Mouse (Mus musculus) heart, embryonic 14.5 days (tissue): ENCODE data around the gene Serpinb9b. TPM values are rescaled to one million over a fixed set of nuclear protein-coding genes. Genes with fewer than 3 reads are reported as not detected.
"Not testable (repeated sequence)": the region's sequence is repeated elsewhere in the genome, so short reads cannot be mapped to it uniquely, and the experiment has no call there.

Experiments used
- ATAC-seq: fragments of 200-750 bp; cut with Nextera tagmentation; 2 replicates; pipeline ENCODE4 v1.8.0; 2017; ENCODE audit warnings: low read depth, moderate TSS enrichment; ENCODE audit not compliant: insufficient number of reproducible peaks, insufficient read depth, low FRiP score
- H3K27ac ChIP-seq, 2 experiments: fragments of 200-500 bp in 1 of 2; fragments of 300-500 bp in 1 of 2; sonication (generic) in 1 of 2; replicated peaks in 1 of 2; 2 replicates each; pipeline ENCODE4 v1.5.1; 2012 to 2014; ENCODE audit warnings: low read depth in 2 of 2, low read length in 2 of 2, control low read depth in 1 of 2, mild to moderate bottlenecking in 1 of 2, mixed read lengths in 1 of 2; ENCODE audit not compliant: control insufficient read depth in 1 of 2, insufficient read depth in 1 of 2
- H3K27me3 ChIP-seq: fragments of 300-500 bp; sonication (generic); 2 replicates; pipeline ENCODE4 v1.6.1; 2014; ENCODE audit warnings: mild to moderate bottlenecking, low read length, control low read depth; ENCODE audit not compliant: control insufficient read depth, insufficient read depth
- H3K36me3 ChIP-seq: fragments of 300-500 bp; sonication (generic); 2 replicates; pipeline ENCODE4 v1.6.1; 2014; ENCODE audit warnings: mild to moderate bottlenecking, control low read depth, low read length, mixed read lengths; ENCODE audit not compliant: control insufficient read depth, insufficient read depth
- H3K4me1 ChIP-seq, 2 experiments: fragments of 200-500 bp in 1 of 2; fragments of 300-500 bp in 1 of 2; sonication (generic) in 1 of 2; 2 replicates each; pipeline ENCODE4 v1.6.1; 2012 to 2014; ENCODE audit warnings: low read length in 2 of 2, control low read depth in 1 of 2, mixed read lengths in 1 of 2; ENCODE audit not compliant: control insufficient read depth in 2 of 2, insufficient read depth in 2 of 2
- H3K4me2 ChIP-seq: fragments of 300-500 bp; sonication (generic); 2 replicates; pipeline ENCODE4 v1.6.1; 2014; ENCODE audit warnings: mild to moderate bottlenecking, low read length
- H3K4me3 ChIP-seq, 2 experiments: fragments of 200-500 bp in 1 of 2; fragments of 300-500 bp in 1 of 2; sonication (generic) in 1 of 2; 2 replicates each; pipeline ENCODE4 v1.5.1; 2012 to 2014; ENCODE audit warnings: low read length in 2 of 2, mild to moderate bottlenecking in 2 of 2, control low read depth in 1 of 2, low read depth in 1 of 2, moderate library complexity in 1 of 2; ENCODE audit not compliant: control insufficient read depth in 1 of 2, insufficient read depth in 1 of 2
- H3K9ac ChIP-seq: fragments of 300-500 bp; sonication (generic); 2 replicates; pipeline ENCODE4 v1.6.1; 2014; ENCODE audit warnings: mild to moderate bottlenecking, low read length
- H3K9me3 ChIP-seq: fragments of 300-500 bp; sonication (generic); 2 replicates; pipeline ENCODE4 v1.6.1; 2016; ENCODE audit warnings: low read length, control low read depth; ENCODE audit not compliant: control insufficient read depth
- WGBS: fragments of 180-500 bp; shearing (Covaris S2); extraction: QIAGEN DNeasy Blood & Tissue Kit; methylation state at CpG from one replicate; pipeline ENCODE4 v1.1.7; 2014; 5-methylcytosine and 5-hydroxymethylcytosine counted together
- polyA plus RNA-seq: library from polyadenylated mRNA; unstranded; fragments of >200 nt; fragmentation: Nextera tagmentation; extraction: Ambion mirVana; gene quantifications from 2 replicates; pipeline ENCODE4 v1.2.1, GENCODE M21; 2014

The Serpinb9b gene
- polyA plus RNA-seq, 1 experiment from 2014 or later = 0.39 TPM

- WGBS = 80% methylated on average over 1 of the region's 1 CpGs
- H3K4me3 ChIP-seq = no peak overlapping the region
- ATAC-seq = no peak
- no peak overlapping the region for H3K9ac ChIP-seq
- H3K36me3 ChIP-seq = no peaks in the 10 kb centered on the region
- H3K9me3 ChIP-seq = no peaks in the 10 kb centered on the region
- H3K27ac ChIP-seq = no peak overlapping the region
- H3K27me3 ChIP-seq = no peaks in the 10 kb centered on the region
- no peaks in the 10 kb centered on the region for H3K4me1 ChIP-seq
- H3K4me2 ChIP-seq = no peak overlapping the region
Measured at GRCm38 (mm10) chr13:33022371-33022770, 4.8 kb upstream of the Serpinb9b start.

- no peak for ATAC-seq
- WGBS = 50% methylated on average over 1 of the region's 1 CpGs
- H3K4me2 ChIP-seq = no peak overlapping the region
- H3K27me3 ChIP-seq = no peaks in the 10 kb centered on the region
- no peak overlapping the region for H3K4me3 ChIP-seq
- H3K27ac ChIP-seq = no peak overlapping the region
- H3K9ac ChIP-seq = no peak overlapping the region
- H3K4me1 ChIP-seq = peaks cover 0 to 7% of the 10 kb centered on the region in 2 experiments; a peak in 2 of 4 replicates
- no peaks in the 10 kb centered on the region for H3K9me3 ChIP-seq
- H3K36me3 ChIP-seq = no peaks in the 10 kb centered on the region
Measured at GRCm38 (mm10) chr13:33026427-33027057, 674 bp upstream of the Serpinb9b start.

- Histone ChIP-seq H3K4me3 (no peak overlapping the region), H3K9ac (no peak overlapping the region), H3K4me2 (no peak overlapping the region), H3K4me1 (peaks cover 0 to 7% of the 10 kb centered on the region in 2 experiments; a peak in 2 of 4 replicates), H3K9me3 (no peaks in the 10 kb centered on the region), H3K36me3 (no peaks in the 10 kb centered on the region), H3K27ac (no peak overlapping the region), H3K27me3 (no peaks in the 10 kb centered on the region)
- ATAC-seq = no peak
- 26% methylated on average over 2 of the region's 2 CpGs for WGBS
Measured at GRCm38 (mm10) chr13:33028146-33028545, 930 bp downstream of the Serpinb9b start.

- Histone ChIP-seq H3K4me1 (peaks cover 0 to 7% of the 10 kb centered on the region in 2 experiments; a peak in 2 of 4 replicates), H3K4me3 (no peak overlapping the region), H3K9me3 (no peaks in the 10 kb centered on the region), H3K4me2 (no peak overlapping the region), H3K36me3 (no peaks in the 10 kb centered on the region), H3K9ac (no peak overlapping the region), H3K27me3 (no peaks in the 10 kb centered on the region), H3K27ac (no peak overlapping the region)
- 32% methylated on average over 2 of the region's 2 CpGs for WGBS
- ATAC-seq = no peak
Measured at GRCm38 (mm10) chr13:33028550-33028949, 1.3 kb downstream of the Serpinb9b start.

- 68% methylated on average over 2 of the region's 2 CpGs for WGBS
- H3K9me3 ChIP-seq, H3K4me2 ChIP-seq, H3K9ac ChIP-seq, H3K4me1 ChIP-seq, H3K4me3 ChIP-seq, ATAC-seq, H3K36me3 ChIP-seq, H3K27ac ChIP-seq, H3K27me3 ChIP-seq: not testable (repeated sequence)
Measured at GRCm38 (mm10) chr13:33029478-33029877, 2.3 kb downstream of the Serpinb9b start.

- H3K9me3 ChIP-seq = no peaks in the 10 kb centered on the region
- no peak overlapping the region for H3K4me3 ChIP-seq
- peaks cover 0 to 7% of the 10 kb centered on the region in 2 experiments; a peak in 2 of 4 replicates for H3K4me1 ChIP-seq
- no peak for ATAC-seq
- H3K4me2 ChIP-seq = no peak overlapping the region
- WGBS = 86% methylated on average over 2 of the region's 3 CpGs
- H3K9ac ChIP-seq = no peak overlapping the region
- no peak overlapping the region for H3K27ac ChIP-seq
- no peaks in the 10 kb centered on the region for H3K27me3 ChIP-seq
- H3K36me3 ChIP-seq = no peaks in the 10 kb centered on the region
Measured at GRCm38 (mm10) chr13:33030281-33030680, 3.1 kb downstream of the Serpinb9b start.

GRCm38 (mm10) chr13:33035506-33035905 lies 8.3 kb downstream of the Serpinb9b start:
- 62% methylated on average over 1 of the region's 1 CpGs for WGBS

GRCm38 (mm10) chr13:33043542-33043941 lies 16.3 kb downstream of the Serpinb9b start:
- Histone ChIP-seq H3K4me1 (no peaks in the 10 kb centered on the region), H3K36me3 (no peaks in the 10 kb centered on the region), H3K27ac (no peak overlapping the region), H3K4me2 (no peak overlapping the region), H3K9ac (no peak overlapping the region), H3K9me3 (no peaks in the 10 kb centered on the region), H3K4me3 (no peak overlapping the region), H3K27me3 (no peaks in the 10 kb centered on the region)
- WGBS = 89% methylated on average over 3 of the region's 3 CpGs
- no peak for ATAC-seq

More at GRCm38 (mm10) chr13:33035506-33035905, 8.3 kb downstream of the Serpinb9b start:
- Histone ChIP-seq H3K4me3 (no peak overlapping the region), H3K4me1 (no peaks in the 10 kb centered on the region), H3K9ac (no peak overlapping the region), H3K27ac (no peak overlapping the region), H3K4me2 (no peak overlapping the region), H3K27me3 (no peaks in the 10 kb centered on the region), H3K9me3 (no peaks in the 10 kb centered on the region), H3K36me3 (no peaks in the 10 kb centered on the region)
- ATAC-seq = no peak
